Mouse (Mus musculus): ENCODE results near the gene Lhpp. TPM values are rescaled to one million over a fixed set of nuclear protein-coding genes. Genes with fewer than 3 reads are reported as not detected.
A peak's percentile ranks its signal among the peaks of the same experiment; 100 is the strongest.

Gene Lhpp
- total RNA-seq, 2 experiments from 2014 or later: 17.1 to 26.8 TPM

DNA sequence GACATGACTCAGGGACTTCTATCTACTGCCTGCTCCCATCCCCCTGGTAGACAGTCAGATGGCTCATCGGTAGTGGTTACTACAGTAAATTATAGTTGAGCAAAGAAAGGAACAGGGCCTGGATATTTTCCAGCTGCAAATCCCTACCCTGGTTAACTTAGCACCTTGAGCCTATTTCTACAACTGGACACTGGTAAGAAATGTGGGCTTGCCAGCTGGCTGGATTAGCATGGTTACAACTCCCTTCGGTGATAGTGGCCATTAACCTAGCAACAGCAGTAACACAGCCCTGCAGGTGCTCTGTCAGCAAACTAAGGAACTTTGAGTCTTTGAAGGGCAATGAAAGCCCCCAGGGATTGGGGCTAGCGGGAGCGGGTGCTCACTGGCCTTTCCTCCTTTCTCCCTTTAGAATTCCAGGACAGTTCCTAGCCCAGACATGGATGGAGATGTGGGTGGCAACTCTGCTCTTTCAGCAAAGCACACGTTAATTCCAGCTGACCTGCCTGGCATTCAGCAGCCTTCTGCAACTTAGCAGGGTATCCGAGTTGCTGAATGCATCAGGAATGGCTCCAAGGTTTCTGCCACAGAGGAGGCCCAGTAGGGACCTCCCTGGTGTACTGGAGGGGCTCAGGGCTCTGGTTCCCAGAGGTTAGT lies 121.8 kb downstream of the Lhpp start:
- DNase-seq (ENCODE audit: low spot score in 2 of 2): no peak

- peak; percentile 45 to 60 for DNase-seq (ENCODE audit: low spot score in 2 of 2)
Observed at GRCm38 (mm10) chr7:132733521-132733920, 123.1 kb downstream of the Lhpp start.

- DNase-seq (ENCODE audit: low spot score in 2 of 2): no peak
Observed at GRCm38 (mm10) chr7:132734222-132734621, 123.8 kb downstream of the Lhpp start.

GRCm38 (mm10) chr7:132735145-132735544 lies 124.7 kb downstream of the Lhpp start:
- DNase-seq (ENCODE audit: low spot score in 2 of 2): peak in 1 of 2 experiments; percentile 63

- DNase-seq (ENCODE audit: low spot score in 2 of 2): peak; percentile 52 to 54
Observed at GRCm38 (mm10) chr7:132736099-132736862, 125.8 kb downstream of the Lhpp start.

DNA sequence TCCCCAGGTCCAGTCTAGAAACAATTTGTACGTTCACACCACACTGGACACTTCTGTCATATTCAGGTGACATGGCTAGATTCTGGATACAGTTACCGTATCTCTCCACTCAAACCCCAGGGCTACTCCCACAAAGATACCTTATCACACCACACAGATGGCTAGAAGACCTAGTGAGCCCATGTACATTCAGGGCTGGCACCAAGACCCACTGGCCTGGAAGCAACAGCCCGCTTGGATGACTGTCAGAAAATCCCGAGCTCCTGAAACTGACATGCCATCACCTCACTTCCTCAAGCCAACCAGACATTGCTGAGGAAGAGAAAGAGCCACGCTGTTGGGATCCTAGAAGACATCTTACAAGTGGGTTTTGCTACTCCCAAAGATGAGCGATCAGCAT lies 128.4 kb downstream of the Lhpp start:
- no peak for DNase-seq (ENCODE audit: low spot score in 2 of 2)

- no peak for DNase-seq (ENCODE audit: low spot score in 2 of 2)
Observed at GRCm38 (mm10) chr7:132739829-132740228, 129.4 kb downstream of the Lhpp start.

DNA sequence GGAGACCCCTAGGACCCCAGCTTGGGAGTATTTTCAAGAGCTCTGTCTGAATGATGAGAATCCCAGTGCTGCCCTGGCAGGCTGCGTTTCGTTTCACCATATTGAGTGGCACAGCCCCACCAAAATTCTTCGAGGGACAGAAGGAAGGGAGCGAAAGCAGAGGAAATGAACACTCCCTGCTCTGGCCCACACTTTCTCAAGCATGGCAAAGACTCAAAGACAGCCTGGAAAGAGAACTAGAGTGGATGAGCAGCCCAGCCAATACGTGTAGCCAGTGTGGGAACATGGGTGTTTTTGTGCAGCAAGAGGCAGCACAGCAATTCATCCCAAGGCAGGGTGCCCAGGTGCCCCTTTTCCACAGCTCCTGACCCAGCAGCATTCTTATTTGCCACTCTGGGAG lies 132.5 kb downstream of the Lhpp start:
- no peak for DNase-seq (ENCODE audit: low spot score in 2 of 2)

GRCm38 (mm10) chr7:132747096-132747495 lies 136.7 kb downstream of the Lhpp start:
- DNase-seq (ENCODE audit: low spot score in 2 of 2): no peak

DNA sequence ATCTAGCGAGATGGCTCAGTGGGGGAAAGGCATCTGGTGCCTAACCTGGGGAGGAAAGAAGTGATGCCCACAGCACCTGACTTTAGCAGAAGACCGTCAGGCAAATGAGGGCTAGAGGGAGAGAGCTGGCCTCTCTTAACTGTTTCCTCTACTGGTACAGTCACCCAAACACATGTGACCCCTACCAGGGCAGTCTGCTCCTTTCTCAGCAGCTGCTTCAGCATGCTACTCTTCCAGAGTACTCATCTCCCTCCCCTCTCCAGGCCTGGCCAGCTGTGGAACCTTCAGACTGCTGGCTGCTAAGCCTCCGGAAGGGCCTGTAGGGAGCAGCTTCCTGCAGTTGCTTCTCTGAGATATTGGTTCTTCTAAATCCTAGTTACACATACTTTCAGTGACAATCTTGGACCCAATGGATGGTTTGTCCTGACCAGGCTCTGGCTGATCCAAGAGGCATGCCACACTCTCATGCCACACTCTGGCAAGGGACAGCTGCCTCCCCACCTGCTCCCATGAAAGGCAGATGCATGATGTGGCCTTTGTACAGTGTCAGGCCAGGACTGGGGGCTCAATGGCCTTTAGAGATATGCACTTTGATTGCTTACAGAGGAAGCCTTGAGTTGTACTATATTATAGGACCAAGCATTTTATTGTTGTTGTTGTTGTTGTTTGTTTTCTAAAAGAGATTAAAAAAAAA lies 137.8 kb downstream of the Lhpp start:
- DNase-seq (ENCODE audit: low spot score in 2 of 2): no peak

DNA sequence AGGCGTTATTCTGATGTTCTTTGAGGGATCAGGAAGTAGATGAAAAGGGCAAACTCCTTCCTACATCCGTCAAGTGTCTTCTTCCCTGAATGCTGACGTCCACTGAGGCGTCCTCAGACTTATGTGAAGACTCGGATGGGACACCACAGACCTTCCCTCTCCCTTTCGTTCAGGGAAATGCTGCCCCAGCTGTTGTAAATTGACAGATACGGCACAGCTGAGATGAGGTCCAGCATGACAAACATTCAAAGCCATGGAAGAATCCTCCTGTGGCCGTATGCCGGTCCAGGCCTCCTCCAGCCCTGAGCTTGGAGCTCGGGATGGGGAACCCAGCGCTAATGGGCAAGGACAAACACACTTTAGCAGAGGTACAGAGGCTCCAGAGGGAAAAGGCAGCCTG lies 139.1 kb downstream of the Lhpp start:
- DNase-seq (ENCODE audit: low spot score in 2 of 2): no peak

GRCm38 (mm10) chr7:132751716-132752115 lies 141.3 kb downstream of the Lhpp start:
- peak in 1 of 2 experiments; percentile 47 for DNase-seq (ENCODE audit: low spot score in 2 of 2)

DNA sequence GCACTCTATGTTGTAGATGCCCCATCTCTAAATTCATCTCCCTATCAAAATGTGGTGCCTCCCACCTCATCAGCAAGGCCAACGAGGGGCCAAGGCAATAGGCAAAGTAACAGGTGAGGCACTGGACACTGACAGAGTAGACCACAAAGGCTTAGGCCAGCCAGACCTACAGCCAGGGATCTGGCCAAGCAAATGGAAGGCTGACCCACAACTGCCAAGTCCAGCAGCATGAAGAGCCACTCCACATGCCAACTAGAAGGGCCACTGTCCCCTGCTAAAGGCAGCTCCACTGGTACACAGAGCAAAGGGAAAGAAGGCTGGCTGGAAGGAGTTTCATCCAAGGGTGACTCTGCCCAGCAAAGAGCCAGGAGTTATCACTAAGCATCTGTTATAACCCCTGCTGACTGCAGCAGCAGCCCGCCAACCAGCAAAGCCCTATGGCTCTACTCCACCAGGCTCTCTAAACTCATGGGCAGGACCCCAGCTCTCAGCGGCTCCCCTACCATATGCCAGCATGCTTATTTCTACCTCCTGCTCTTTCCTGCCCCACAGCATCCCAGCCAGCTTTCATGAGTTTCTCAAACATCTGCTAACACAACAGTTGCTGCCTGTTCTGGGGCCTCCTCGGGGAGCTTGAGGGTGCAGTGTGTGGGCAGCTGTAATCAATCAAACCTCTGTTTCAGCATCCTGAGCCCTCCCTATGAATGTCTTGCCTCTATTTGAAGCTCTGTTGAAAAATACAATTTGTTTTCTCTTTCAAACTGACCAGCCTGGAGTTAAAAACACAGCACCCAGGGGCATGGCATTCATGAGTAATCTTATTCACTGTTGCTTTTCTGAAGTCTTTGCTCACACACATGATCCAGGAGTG lies 143.3 kb downstream of the Lhpp start:
- DNase-seq (ENCODE audit: low spot score in 2 of 2): no peak

DNA sequence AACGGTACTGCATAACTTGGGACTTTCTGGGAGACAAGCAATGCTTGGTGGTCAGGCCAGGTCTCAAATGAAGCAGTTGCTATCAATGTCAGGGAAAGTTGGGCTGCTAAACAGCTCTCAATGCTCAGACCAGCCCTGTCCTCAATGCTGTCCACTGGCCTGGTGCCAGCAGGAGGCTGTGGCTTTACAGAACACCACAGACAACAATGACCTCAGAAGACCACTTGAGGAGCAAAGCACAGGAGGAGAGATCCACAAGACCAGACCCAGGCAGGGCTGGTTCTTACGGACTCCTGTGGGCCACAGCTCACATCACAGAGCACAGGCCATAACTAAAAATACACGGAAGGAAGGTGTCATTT lies 143.9 kb downstream of the Lhpp start:
- no peak for DNase-seq (ENCODE audit: low spot score in 2 of 2)

Other genes with a start within 250 kb of the Lhpp start
- 100 to 1,000 TPM in 1 of 2 experiments, 10 to 100 TPM in 1; 98.5 to 134 TPM for gene Oat, start 34.2 kb upstream of the Lhpp start, total RNA-seq (2021)
- gene Nkx1-2, start 11.0 kb upstream of the Lhpp start, total RNA-seq (2021): not detected
- 10 to 100 TPM; 41.2 to 71.7 TPM for gene Fam53b, start 203.2 kb downstream of the Lhpp start, total RNA-seq (2021)
- gene Eef1akmt2, start 242.0 kb downstream of the Lhpp start, total RNA-seq (2021): 10 to 100 TPM; 25.0 to 27.7 TPM
- 10 to 100 TPM; 32.9 to 36.9 TPM for gene Abraxas2, start 248.6 kb downstream of the Lhpp start, total RNA-seq (2021)

All from adrenal gland, adult 18-20 months (tissue).